Mouse (Mus musculus): ENCODE data around the gene Kcnh3.

Kcnh3 gene

GRCm38 (mm10) chr15:99284527-99285188 is 60.0 kb downstream of the Kcnh3 start:
- no peak for DNase-seq (ENCODE audit: low spot score in 2 of 2)

- DNase-seq (ENCODE audit: low spot score in 2 of 2) = no peak
Measured at GRCm38 (mm10) chr15:99285189-99285535, 60.5 kb downstream of the Kcnh3 start.

DNA sequence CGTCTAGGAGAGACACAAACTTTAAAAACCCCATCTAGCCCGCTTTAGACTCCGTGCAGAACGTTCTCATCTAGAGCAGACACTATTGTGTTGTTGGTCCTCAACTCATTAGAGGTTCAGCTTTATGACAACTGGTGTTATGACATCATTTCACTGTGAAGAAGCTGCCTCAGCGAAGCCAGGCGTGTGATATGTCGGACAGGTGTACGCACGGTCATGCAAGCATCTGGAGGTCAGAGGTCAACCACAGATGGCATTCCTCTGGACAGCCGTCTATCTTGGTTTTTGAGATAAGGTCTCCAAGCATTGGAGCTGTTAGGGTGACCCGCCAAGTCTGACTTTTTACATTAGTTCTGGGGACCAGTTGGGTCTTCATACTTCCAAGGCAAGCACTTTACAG is 65.9 kb downstream of the Kcnh3 start:
- no peak for DNase-seq (ENCODE audit: low spot score in 2 of 2)

All from frontal cortex, postnatal 25 days (tissue).